8 mouse cellular contexts compared by ENCODE assay signal in the genomic region with DNA sequence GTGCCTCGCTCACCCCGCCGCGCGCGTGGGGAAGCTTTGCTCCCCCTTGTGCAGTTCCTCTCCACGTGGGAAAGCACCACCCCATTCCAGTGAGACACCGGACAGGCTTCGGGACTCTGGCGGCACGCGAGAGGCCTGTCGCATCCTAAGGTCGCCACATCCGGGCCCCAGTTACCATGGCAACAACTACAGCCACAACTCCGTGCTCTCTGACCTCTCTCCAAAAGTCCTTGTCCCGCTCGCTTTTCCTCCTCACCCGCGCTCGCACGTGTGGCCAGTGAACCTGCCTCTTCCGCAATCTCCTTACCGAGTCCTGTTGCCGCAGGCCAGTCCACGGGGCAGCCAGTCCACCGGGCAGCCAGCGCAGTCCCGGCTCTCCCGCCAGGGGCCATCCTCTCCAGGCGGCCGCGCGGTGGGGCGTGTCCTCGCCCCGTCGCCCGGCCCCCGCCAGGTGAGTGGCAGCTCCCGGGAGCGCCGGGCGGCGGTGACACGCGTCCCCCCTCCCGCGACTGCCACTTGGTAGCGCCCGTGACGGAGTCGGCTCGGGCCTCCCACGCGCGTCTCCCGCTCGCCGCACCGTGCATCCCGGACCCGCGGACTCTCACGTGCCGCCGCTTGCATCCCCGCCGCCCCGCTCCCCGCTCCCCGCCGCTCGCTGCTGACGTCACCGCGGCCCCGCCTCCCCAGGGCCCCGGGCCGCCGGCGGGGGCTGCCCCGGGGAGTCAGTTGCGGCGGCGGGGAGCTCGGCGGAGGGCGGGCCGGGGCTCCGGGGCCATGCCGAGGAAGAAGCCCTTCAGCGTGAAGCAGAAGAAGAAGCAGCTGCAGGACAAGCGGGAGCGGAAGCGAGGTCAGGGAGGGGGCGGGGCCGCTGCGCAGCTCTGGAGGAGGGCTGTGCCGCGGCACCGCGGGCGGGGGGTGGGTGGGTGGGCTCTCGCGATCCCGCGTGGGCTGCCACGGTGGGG. TPM values are rescaled to one million over a fixed set of nuclear protein-coding genes. Genes with fewer than 3 reads are reported as not detected.
DNase-seq lines count a peak whose midpoint lies in the region; ATAC-seq lines count a peak whose summit lies in the region.

A gene (plus strand): TSS at position 451 of the 962 bp plus-strand sequence.
A gene (minus strand): TSS at position 836 of the 962 bp plus-strand sequence.

- under 1% methylated on average over 99 of the region's 109 CpGs for WGBS in hindbrain, embryonic 15.5 days

- peak; percentile 97 for DNase-seq in R1 (ENCODE audit: low read depth, low spot score)
- peak; percentile 94 to 96 for DNase-seq in cerebellum, postnatal 25 days
- DNase-seq in frontal cortex, postnatal 36 days (ENCODE audit: low spot score in 2 of 2) = peak; percentile 95
- DNase-seq in left cerebral cortex, adult 11 months (ENCODE audit: low spot score) = peak; percentile 94
- DNase-seq in lung, postnatal 4 days = peak; percentile 93
- peak; percentile 83 for DNase-seq in retina, postnatal 7 days (ENCODE audit: low read depth, low spot score)
- peak; percentile 93 for DNase-seq in urinary bladder, adult 2 months (ENCODE audit: low spot score)

- H3K4me1 ChIP-seq in hindbrain, embryonic 15.5 days (replicated peaks) = peaks cover 29% of the 10 kb centered on the region

- peak within 1 kb of the TSS; percentile 94 for H3K4me2 ChIP-seq in hindbrain, embryonic 15.5 days

- no peaks in the 10 kb centered on the region for H3K9me3 ChIP-seq in hindbrain, embryonic 15.5 days

- peak; percentile 84 for ATAC-seq in hindbrain, embryonic 15.5 days (ENCODE audit: low FRiP score, low read depth)

- peak within 1 kb of the TSS; percentile 90 for H3K9ac ChIP-seq in hindbrain, embryonic 15.5 days

- H3K27ac ChIP-seq in hindbrain, embryonic 15.5 days (replicated peaks) = peak within 1 kb of the TSS; percentile 98

- H3K36me3 ChIP-seq in hindbrain, embryonic 15.5 days = peaks cover 31% of the 10 kb centered on the region

- H3K27me3 ChIP-seq in hindbrain, embryonic 15.5 days = no peaks in the 10 kb centered on the region

- peak within 1 kb of the TSS; percentile 99 for H3K4me3 ChIP-seq in hindbrain, embryonic 15.5 days

RNA-seq across cellular contexts. Expression of the first gene that starts in this region (rescaled TPM):
- polyA plus RNA-seq in hindbrain, embryonic 15.5 days (2015; fragmentation: Nextera tagmentation; extraction: Ambion mirVana) = 62.7 and 65.5 TPM in 2 replicates
- 28.5 and 39.5 TPM in 2 replicates for polyA plus RNA-seq in urinary bladder, adult 2 months (2012; rRNA removed)

RNA-seq across cellular contexts. Expression of the second gene that starts in this region (rescaled TPM):
- polyA plus RNA-seq in hindbrain, embryonic 15.5 days (2015; fragmentation: Nextera tagmentation; extraction: Ambion mirVana) = 89.0 and 92.9 TPM in 2 replicates
- 22.2 and 23.7 TPM in 2 replicates for polyA plus RNA-seq in urinary bladder, adult 2 months (2012; rRNA removed)

Comparison
In these comparisons a context has a peak if more than half of its experiments do, and no peak if none do; other contexts are left out.
1. Peak in every context shown above with its lines: DNase-seq, ATAC-seq, H3K4me3 ChIP-seq and H3K27ac ChIP-seq.